Mouse (Mus musculus) Patski (cell line): ENCODE measurements at regions not wholly inside any gene's neighbourhood (a gene's known extent, or its start where the extent isn't known, plus 50 kb on each side); places are given as distances from the start of the nearest gene placed in this dataset.
A peak's percentile ranks its signal among the peaks of the same experiment; 100 is the strongest.

Experiments used
- ATAC-seq: fragments of 100-300 bp; one replicate; pipeline ENCODE4 v1.8.0; 2021
- CTCF ChIA-PET: fragments of 350-600 bp; sonication (Branson Sonifier 250); formaldehyde crosslinking; loops from one replicate; lab custom pipeline; 2022; ENCODE audit warnings: inconsistent platforms; lab: Charles Lee
- POLR2A ChIA-PET: fragments of 350-600 bp; sonication (Branson Sonifier 250); formaldehyde crosslinking; loops from one replicate; lab custom pipeline; 2022; ENCODE audit warnings: antibody characterized with exemption, inconsistent platforms; lab: Charles Lee
- DNase-seq: peaks from one replicate; pipeline ENCODE4 v3.0.0-alpha.2; 2011; ENCODE audit warnings: low read depth, low spot score
- H3K27me3 ChIP-seq: fragments of 371-371 bp; one replicate; pipeline ENCODE4 v1.5.1; 2021
- CTCF ChIP-seq: fragments of 100-300 bp; IDR thresholded peaks from one replicate; pipeline ENCODE4 v1.5.1; 2021
- in situ Hi-C: fragments of 300-500 bp; cut with MboI; formaldehyde crosslinking; loops from 3 replicates; pipeline ENCODE4 v1.11.1; 2018; ENCODE audit warnings: low pct_unique_long_range_greater_than_20kb, mixed read lengths

GRCm38 (mm10) chr1:105123936-105124335 is 232.6 kb downstream of the Rnf152 start:
- ATAC-seq = no peak
- in situ Hi-C loops = no loop called here
- CTCF ChIA-PET = interaction anchor here (1.1 kb wide), 1 partner anchor 117 kb away, joined by 3 read pairs; no protein-coding TSS in a partner anchor
- H3K27me3 ChIP-seq = no peaks in the 10 kb centered on the region
- TF ChIP-seq CTCF = no peak
- POLR2A ChIA-PET = interaction anchor here (0.7 kb wide), 1 partner anchor 72 kb away, joined by 6 read pairs; no protein-coding TSS in a partner anchor
- no peak for DNase-seq

GRCm38 (mm10) chr1:105117888-105118287 is 238.6 kb downstream of the Rnf152 start:
- H3K27me3 ChIP-seq = no peaks in the 10 kb centered on the region
- DNase-seq = peak; percentile 24
- ATAC-seq = peak; percentile 57
- CTCF ChIA-PET = no interaction called here
- in situ Hi-C loops = no loop called here
- POLR2A ChIA-PET = interaction anchor here (1.2 kb wide), 1 partner anchor 15 kb away, joined by 3 read pairs; no protein-coding TSS in a partner anchor
- no peak for TF ChIP-seq CTCF

- DNase-seq = no peak
- no peak for ATAC-seq
- H3K27me3 ChIP-seq = no peaks in the 10 kb centered on the region
- ChIA-PET CTCF (no interaction called here), POLR2A (no interaction called here)
- in situ Hi-C loops = no loop called here
- TF ChIP-seq CTCF = no peak
Measured at GRCm38 (mm10) chr1:105116231-105116630, 240.3 kb downstream of the Rnf152 start.

- in situ Hi-C loops = no loop called here
- DNase-seq (no peak), ATAC-seq (no peak)
- TF ChIP-seq CTCF = no peak
- POLR2A ChIA-PET = no interaction called here
- CTCF ChIA-PET = no interaction called here
- no peaks in the 10 kb centered on the region for H3K27me3 ChIP-seq
Measured at GRCm38 (mm10) chr1:105115391-105115790, 241.1 kb downstream of the Rnf152 start.

- ATAC-seq = no peak
- POLR2A ChIA-PET = no interaction called here
- in situ Hi-C loops = no loop called here
Measured at GRCm38 (mm10) chr1:105114835-105115234, 241.7 kb downstream of the Rnf152 start.

GRCm38 (mm10) chr1:105112762-105113525 is 243.6 kb downstream of the Rnf152 start:
- DNase-seq (no peak), ATAC-seq (no peak)
- no peaks in the 10 kb centered on the region for H3K27me3 ChIP-seq
- ChIA-PET POLR2A (interaction anchor here (0.6 kb wide), 1 partner anchor 118 kb away, joined by 6 read pairs; no protein-coding TSS in a partner anchor), CTCF (interaction anchor here (2.4 kb wide), 1 partner anchor 10 kb away, joined by 8 read pairs; no protein-coding TSS in a partner anchor)
- no peak for TF ChIP-seq CTCF
- in situ Hi-C loops = no loop called here

More at GRCm38 (mm10) chr1:105114835-105115234, 241.7 kb downstream of the Rnf152 start:
- no peak for TF ChIP-seq CTCF
- CTCF ChIA-PET = no interaction called here
- DNase-seq = no peak
- no peaks in the 10 kb centered on the region for H3K27me3 ChIP-seq

- in situ Hi-C loops = no loop called here
- DNase-seq = no peak
- ChIA-PET POLR2A (no interaction called here), CTCF (interaction anchor here (2.4 kb wide), 1 partner anchor 8 kb away, joined by 8 read pairs; no protein-coding TSS in a partner anchor)
- no peak for ATAC-seq
- TF ChIP-seq CTCF = no peak
- H3K27me3 ChIP-seq = no peaks in the 10 kb centered on the region
Measured at GRCm38 (mm10) chr1:105111236-105111635, 245.3 kb downstream of the Rnf152 start.

- POLR2A ChIA-PET = no interaction called here
- DNase-seq = no peak
- in situ Hi-C loops = no loop called here
- CTCF ChIA-PET = no interaction called here
- ATAC-seq = no peak
- no peaks in the 10 kb centered on the region for H3K27me3 ChIP-seq
- TF ChIP-seq CTCF = no peak
Measured at GRCm38 (mm10) chr1:105110581-105111210, 245.8 kb downstream of the Rnf152 start.

GRCm38 (mm10) chr1:105107836-105108235 is 248.7 kb downstream of the Rnf152 start:
- ATAC-seq (no peak), DNase-seq (no peak)
- no peaks in the 10 kb centered on the region for H3K27me3 ChIP-seq
- CTCF ChIA-PET = interaction anchor here (0.5 kb wide), 1 partner anchor 181 kb away, joined by 3 read pairs; no protein-coding TSS in a partner anchor
- in situ Hi-C loops = no loop called here
- POLR2A ChIA-PET = no interaction called here
- no peak for TF ChIP-seq CTCF

- TF ChIP-seq CTCF = no peak
- ChIA-PET CTCF (interaction anchor here (0.5 kb wide), 1 partner anchor 181 kb away, joined by 3 read pairs; no protein-coding TSS in a partner anchor), POLR2A (no interaction called here)
- in situ Hi-C loops = no loop called here
- ATAC-seq (no peak), DNase-seq (no peak)
- no peaks in the 10 kb centered on the region for H3K27me3 ChIP-seq
Measured at GRCm38 (mm10) chr1:105107257-105107656, 249.3 kb downstream of the Rnf152 start.

- no peaks in the 10 kb centered on the region for H3K27me3 ChIP-seq
- DNase-seq = no peak
- ChIA-PET CTCF (no interaction called here), POLR2A (no interaction called here)
- in situ Hi-C loops = no loop called here
- no peak for TF ChIP-seq CTCF
- no peak for ATAC-seq
Measured at GRCm38 (mm10) chr1:105105211-105105610, 251.3 kb downstream of the Rnf152 start.
